Mouse (Mus musculus) testis, adult 2 months (tissue): Measurements from ENCODE around the gene Htr2b.

Experiments used
- CTCF ChIP-seq: fragments of 200-500 bp; IDR thresholded peaks from 2 replicates; pipeline ENCODE4 v1.5.1; 2012; ENCODE audit warnings: low read depth, mild to moderate bottlenecking, inconsistent platforms, low read length, moderate library complexity; ENCODE audit not compliant: control insufficient read depth, insufficient read depth, insufficient replicate concordance
- POLR2A ChIP-seq: fragments of 200-500 bp; IDR thresholded peaks from 2 replicates; pipeline ENCODE4 v1.6.1; 2012; ENCODE audit warnings: low read depth, mild to moderate bottlenecking, inconsistent platforms, low read length, moderate library complexity; ENCODE audit not compliant: control insufficient read depth

DNA sequence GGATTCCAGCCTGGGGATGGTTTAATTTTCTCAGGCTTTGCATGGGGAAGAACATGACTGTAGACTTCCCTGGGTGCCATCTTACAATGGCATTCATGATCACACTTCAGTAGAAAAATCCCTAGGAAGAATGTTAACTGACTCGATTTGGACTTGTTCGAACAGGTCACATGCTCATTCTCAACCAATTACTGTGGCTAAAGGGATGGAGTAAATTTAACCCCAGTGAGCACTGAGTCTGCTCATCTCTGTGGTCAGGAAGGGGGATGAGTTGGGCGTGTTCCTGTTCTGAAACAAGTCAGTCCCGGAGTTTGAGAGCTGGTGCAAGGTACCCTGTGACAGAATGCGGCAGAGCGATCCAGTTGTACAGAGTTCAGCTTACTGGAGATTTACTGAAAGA, 39.2 kb upstream of the Htr2b start:
- TF ChIP-seq CTCF, result no peak
- no peak for TF ChIP-seq POLR2A
